Mouse (Mus musculus) CH12.LX (cell line): ENCODE measurements around the gene Zc3h15. TPM values are rescaled to one million over a fixed set of nuclear protein-coding genes. Genes with fewer than 3 reads are reported as not detected.
A peak's percentile ranks its signal among the peaks of the same experiment; 100 is the strongest.

ENCODE experiments used
- DNase-seq: peaks from one replicate; pipeline ENCODE4 v3.0.0-alpha.2; 2013; ENCODE audit errors: extremely low read depth
- H3K27ac ChIP-seq: 2 replicates; pipeline ENCODE4 v1.5.1; 2012; ENCODE audit warnings: low read depth, mild to moderate bottlenecking, control low read depth, moderate library complexity; ENCODE audit not compliant: insufficient read depth
- H3K27me3 ChIP-seq: replicated peaks from 2 replicates; pipeline ENCODE3; 2012; ENCODE audit warnings: inconsistent platforms
- H3K36me3 ChIP-seq, 2 experiments: replicated peaks in 1 of 2; 2 replicates each; pipeline versions ENCODE3 to v1.6.1; 2012; ENCODE audit warnings: inconsistent platforms in 1 of 2, low read length in 1 of 2, mild to moderate bottlenecking in 1 of 2, mixed read lengths in 1 of 2, moderate library complexity in 1 of 2; ENCODE audit not compliant: control insufficient read depth in 1 of 2, insufficient read depth in 1 of 2
- H3K4me1 ChIP-seq, 2 experiments: 2 replicates each; pipeline ENCODE4 v1.6.1; 2012; ENCODE audit warnings: inconsistent platforms in 1 of 2, moderate library complexity in 1 of 2; ENCODE audit not compliant: insufficient read depth in 2 of 2, control insufficient read depth in 1 of 2
- H3K4me2 ChIP-seq: 2 replicates; pipeline ENCODE4 v1.6.1; 2012; ENCODE audit warnings: low read depth, mild to moderate bottlenecking, control low read depth; ENCODE audit not compliant: poor library complexity, insufficient read depth, severe bottlenecking
- H3K4me3 ChIP-seq, 3 experiments: fragments of 150-350 bp in 1 of 3; sonication (generic) in 1 of 3; replicated peaks in 1 of 3; 2 replicates each; pipeline versions ENCODE3 to v1.5.1; 2011 to 2012; ENCODE audit warnings: low read depth in 2 of 3, low read length in 2 of 3, mild to moderate bottlenecking in 2 of 3, moderate library complexity in 2 of 3, control low read depth in 1 of 3, improper control_type of control experiment in 1 of 3, inconsistent platforms in 1 of 3, mixed read lengths in 1 of 3; ENCODE audit not compliant: poor library complexity in 1 of 3
- H3K79me2 ChIP-seq: replicated peaks from 2 replicates; pipeline ENCODE4 v1.6.1; 2012; ENCODE audit warnings: mild to moderate bottlenecking, moderate library complexity; ENCODE audit not compliant: control insufficient read depth, poor library complexity, insufficient read depth, severe bottlenecking; ENCODE audit errors: extremely low read depth
- H3K9ac ChIP-seq: 2 replicates; pipeline ENCODE4 v1.6.1; 2012; ENCODE audit warnings: low read depth, mild to moderate bottlenecking, control low read depth, moderate library complexity; ENCODE audit not compliant: insufficient read depth
- H3K9me3 ChIP-seq: replicated peaks from 2 replicates; pipeline ENCODE3; 2012; ENCODE audit warnings: low read length, inconsistent platforms, mixed read lengths
- BHLHE40 ChIP-seq: IDR thresholded peaks from 2 replicates; pipeline ENCODE4 v1.6.1; 2011; ENCODE audit warnings: mild to moderate bottlenecking, low read depth, low read length, improper control_type of control experiment
- CHD1 ChIP-seq: IDR thresholded peaks from 2 replicates; pipeline ENCODE4 v1.6.1; 2012; ENCODE audit warnings: low read depth, low read length, improper control_type of control experiment, inconsistent platforms
- E2F4 ChIP-seq: IDR thresholded peaks from 2 replicates; pipeline ENCODE4 v1.6.1; 2011; ENCODE audit warnings: low read depth, low read length, improper control_type of control experiment; ENCODE audit not compliant: insufficient replicate concordance
- ELF1 ChIP-seq: IDR thresholded peaks from 2 replicates; pipeline ENCODE4 v1.6.1; 2014; ENCODE audit warnings: low read depth, mild to moderate bottlenecking, inconsistent platforms, low read length, improper control_type of control experiment
- EP300 ChIP-seq: IDR thresholded peaks from 2 replicates; pipeline ENCODE4 v1.6.1; 2011; ENCODE audit warnings: low read length, improper control_type of control experiment
- ETS1 ChIP-seq: conservative IDR thresholded peaks from 2 replicates; pipeline ENCODE4 v1.6.1; 2012; ENCODE audit warnings: low read depth, mild to moderate bottlenecking, inconsistent platforms, low read length, improper control_type of control experiment, moderate library complexity
- IRF4 ChIP-seq: IDR thresholded peaks from 2 replicates; pipeline ENCODE4 v1.6.1; 2014; ENCODE audit warnings: low read depth, mild to moderate bottlenecking, inconsistent platforms, low read length, improper control_type of control experiment
- JUN ChIP-seq: IDR thresholded peaks from 2 replicates; pipeline ENCODE4 v1.6.1; 2011; ENCODE audit warnings: low read depth, mild to moderate bottlenecking, low read length, improper control_type of control experiment, moderate library complexity; ENCODE audit not compliant: insufficient read depth
- JUND ChIP-seq: conservative IDR thresholded peaks from 2 replicates; pipeline ENCODE4 v1.6.1; 2011; ENCODE audit warnings: low read depth, low read length, improper control_type of control experiment
- MAFK ChIP-seq: IDR thresholded peaks from 2 replicates; pipeline ENCODE4 v1.6.1; 2011; ENCODE audit warnings: low read length, improper control_type of control experiment; ENCODE audit not compliant: insufficient replicate concordance
- MAX ChIP-seq: IDR thresholded peaks from 2 replicates; pipeline ENCODE4 v1.6.1; 2011; ENCODE audit warnings: low read length, improper control_type of control experiment
- MAZ ChIP-seq: IDR thresholded peaks from 2 replicates; pipeline ENCODE4 v1.6.1; 2012; ENCODE audit warnings: low read depth, mild to moderate bottlenecking, inconsistent platforms, low read length, improper control_type of control experiment, moderate library complexity
- MEF2A ChIP-seq: IDR thresholded peaks from 2 replicates; pipeline ENCODE4 v1.6.1; 2014; ENCODE audit warnings: low read depth, mild to moderate bottlenecking, inconsistent platforms, low read length, improper control_type of control experiment, borderline replicate concordance
- MXI1 ChIP-seq: IDR thresholded peaks from 2 replicates; pipeline ENCODE4 v1.6.1; 2011; ENCODE audit warnings: mild to moderate bottlenecking, low read depth, low read length, improper control_type of control experiment
- NELFE ChIP-seq: IDR thresholded peaks from 2 replicates; pipeline ENCODE4 v1.6.1; 2011; ENCODE audit warnings: low read depth, low read length, improper control_type of control experiment
- POLR2AphosphoS2 ChIP-seq: IDR thresholded peaks from 2 replicates; pipeline ENCODE4 v1.6.1; 2011; ENCODE audit warnings: low read depth, low read length, improper control_type of control experiment
- RAD21 ChIP-seq: IDR thresholded peaks from 2 replicates; pipeline ENCODE4 v1.6.1; 2011; ENCODE audit warnings: low read depth, mild to moderate bottlenecking, low read length, improper control_type of control experiment, moderate library complexity
- RCOR1 ChIP-seq: conservative IDR thresholded peaks from 2 replicates; pipeline ENCODE4 v1.6.1; 2012; ENCODE audit warnings: low read depth, mild to moderate bottlenecking, inconsistent platforms, low read length, improper control_type of control experiment
- SIN3A ChIP-seq: IDR thresholded peaks from 2 replicates; pipeline ENCODE4 v1.6.1; 2012; ENCODE audit warnings: low read length, improper control_type of control experiment, inconsistent platforms
- USF1 ChIP-seq: IDR thresholded peaks from 2 replicates; pipeline ENCODE4 v1.6.1; 2014; ENCODE audit warnings: low read depth, mild to moderate bottlenecking, inconsistent platforms, low read length, improper control_type of control experiment
- ZC3H11A ChIP-seq: IDR thresholded peaks from 2 replicates; pipeline ENCODE4 v1.6.1; 2012; ENCODE audit warnings: low read depth, mild to moderate bottlenecking, inconsistent platforms, low read length, improper control_type of control experiment
- ZMIZ1 ChIP-seq: IDR thresholded peaks from 2 replicates; pipeline ENCODE4 v1.6.1; 2012; ENCODE audit warnings: low read depth, mild to moderate bottlenecking, inconsistent platforms, low read length, improper control_type of control experiment
- ZNF384 ChIP-seq: IDR thresholded peaks from 2 replicates; pipeline ENCODE4 v1.6.1; 2012; ENCODE audit warnings: low read depth, low read length, improper control_type of control experiment, inconsistent platforms
- dilution Hi-C: fragments of 300-500 bp; cut with MboI; formaldehyde crosslinking; loops from 2 replicates; pipeline ENCODE4 v1.14.3; 2020; ENCODE audit warnings: low sequenced_read_pairs; ENCODE audit not compliant: extremely low pct_unique_long_range_greater_than_20kb, extremely low pct_ligation_motif_present
- in situ Hi-C: fragments of 300-500 bp; cut with MboI; formaldehyde crosslinking; loops from 3 replicates; pipeline ENCODE4 v1.14.3; 2019; ENCODE audit warnings: low sequenced_read_pairs, low pct_ligation_motif_present, low pct_unique_long_range_greater_than_20kb, mixed read lengths
- polyA plus RNA-seq: library from polyadenylated mRNA; unstranded; fragments of >175 nt; gene quantifications from 2 replicates; pipeline ENCODE4 v1.2.1, GENCODE M21; 2012; ENCODE audit warnings: low read depth; ENCODE audit not compliant: insufficient read length
- total RNA-seq, 2 experiments: library from RNA; depleted of rRNA; stranded (reverse); fragments of 300-350 nt in 1 of 2; fragments of >200 nt in 1 of 2; gene quantifications; 2 replicates each; pipeline ENCODE4 v1.2.3; 2012 to 2014

The Zc3h15 gene
- total and polyA plus RNA-seq, 3 experiments = 172 to 277 (median 233) TPM

GRCm38 (mm10) chr2:83626881-83627280 lies 17.4 kb upstream of the Zc3h15 start:
- Histone ChIP-seq H3K4me2 (no peak overlapping the region), H3K4me3 (no peak overlapping the region), H3K9me3 (no peaks in the 10 kb centered on the region), H3K27me3 (no peaks in the 10 kb centered on the region), H3K36me3 (no peaks in the 10 kb centered on the region), H3K4me1 (peaks cover 0 to 6% of the 10 kb centered on the region in 2 experiments; a peak in 2 of 4 replicates), H3K27ac (no peak overlapping the region), H3K9ac (no peak overlapping the region), H3K79me2 (no peaks in the 10 kb centered on the region)
- TF ChIP-seq JUND (peak; percentile 74), MAZ (no peak), ZMIZ1 (no peak), ZNF384 (no peak), RCOR1 (0 out of 2 replicates have a peak, but pooled peaks have one; percentile 43), MAFK (no peak), ELF1 (no peak), BHLHE40 (peak; percentile 73), EP300 (peak; percentile 80), ETS1 (no peak; the same call in 1 of the 2 replicates), IRF4 (peak; percentile 92), USF1 (no peak), JUN (peak; percentile 42; the same call in 1 of the 2 replicates)
- dilution Hi-C loops (no loop called here), in situ Hi-C loops (no loop called here)
- DNase-seq = no peak

- Histone ChIP-seq H3K9ac (no peak overlapping the region), H3K27me3 (no peaks in the 10 kb centered on the region), H3K4me3 (no peak overlapping the region), H3K4me2 (no peak overlapping the region), H3K27ac (no peak overlapping the region), H3K9me3 (no peaks in the 10 kb centered on the region), H3K36me3 (no peaks in the 10 kb centered on the region), H3K79me2 (no peaks in the 10 kb centered on the region), H3K4me1 (peaks cover 0 to 6% of the 10 kb centered on the region in 2 experiments; a peak in 2 of 4 replicates)
- dilution Hi-C loops (no loop called here), in situ Hi-C loops (no loop called here)
- TF ChIP-seq POLR2AphosphoS2 = no peak
- TF ChIP-seq CHD1 = no peak
- TF ChIP-seq JUND = no peak
- no peak for TF ChIP-seq ELF1
- no peak for TF ChIP-seq RAD21
- TF ChIP-seq SIN3A = no peak
- no peak for TF ChIP-seq E2F4
- TF ChIP-seq NELFE = no peak
- no peak for TF ChIP-seq MXI1
- no peak for TF ChIP-seq MAX
- no peak for TF ChIP-seq JUN
- no peak for TF ChIP-seq ZC3H11A
- no peak for TF ChIP-seq ZNF384
- no peak for TF ChIP-seq MEF2A
- DNase-seq = no peak
Measured at GRCm38 (mm10) chr2:83627495-83627894, 16.7 kb upstream of the Zc3h15 start.
